Mouse (Mus musculus) midbrain, embryonic 14.5 days (tissue): ENCODE results near the gene Ripply3. TPM values are rescaled to one million over a fixed set of nuclear protein-coding genes. Genes with fewer than 3 reads are reported as not detected.

Source experiments
- ATAC-seq: fragments of 200-750 bp; cut with Nextera tagmentation; 2 replicates; pipeline ENCODE4 v1.8.0; 2017; ENCODE audit warnings: moderate number of reproducible peaks, moderate library complexity; ENCODE audit not compliant: low FRiP score, low TSS enrichment
- DNase-seq: peaks from one replicate; pipeline ENCODE4 v3.0.0-alpha.2; 2015
- H3K27ac ChIP-seq: fragments of 300-500 bp; sonication (generic); replicated peaks from 2 replicates; pipeline ENCODE4 v1.5.1; 2014; ENCODE audit warnings: mild to moderate bottlenecking, low read depth, low read length, moderate library complexity
- H3K27me3 ChIP-seq: fragments of 300-500 bp; sonication (generic); 2 replicates; pipeline ENCODE4 v1.6.1; 2014; ENCODE audit warnings: low read length, control low read depth, mixed read lengths; ENCODE audit not compliant: control insufficient read depth, insufficient read depth
- H3K36me3 ChIP-seq: fragments of 300-500 bp; sonication (generic); 2 replicates; pipeline ENCODE4 v1.6.1; 2014; ENCODE audit warnings: low read length, control low read depth; ENCODE audit not compliant: control insufficient read depth, insufficient read depth
- H3K4me1 ChIP-seq: fragments of 300-500 bp; sonication (generic); 2 replicates; pipeline ENCODE4 v1.6.1; 2014; ENCODE audit warnings: mild to moderate bottlenecking, antibody characterized with exemption, low read length, control low read depth; ENCODE audit not compliant: control insufficient read depth, insufficient read depth
- H3K4me2 ChIP-seq: fragments of 300-500 bp; sonication (generic); 2 replicates; pipeline ENCODE4 v1.6.1; 2014; ENCODE audit warnings: mild to moderate bottlenecking, low read length, moderate library complexity
- H3K4me3 ChIP-seq: fragments of 300-500 bp; sonication (generic); replicated peaks from 2 replicates; pipeline ENCODE4 v1.5.1; 2014; ENCODE audit warnings: low read depth, low read length
- H3K9ac ChIP-seq: fragments of 300-500 bp; sonication (generic); replicated peaks from 2 replicates; pipeline ENCODE4 v1.6.1; 2014; ENCODE audit warnings: mild to moderate bottlenecking, low read length, moderate library complexity
- H3K9me3 ChIP-seq: fragments of 300-500 bp; sonication (generic); 2 replicates; pipeline ENCODE4 v1.6.1; 2016; ENCODE audit warnings: low read length, control low read depth, mixed read lengths; ENCODE audit not compliant: control insufficient read depth
- WGBS: fragments of 180-500 bp; shearing (Covaris S2); extraction: QIAGEN DNeasy Blood & Tissue Kit; methylation state at CpG from one replicate; pipeline ENCODE4 v1.1.7; 2014; 5-methylcytosine and 5-hydroxymethylcytosine counted together
- polyA plus RNA-seq: library from polyadenylated mRNA; unstranded; fragments of >200 nt; fragmentation: Nextera tagmentation; extraction: Ambion mirVana; gene quantifications from 2 replicates; pipeline ENCODE4 v1.2.1, GENCODE M21; 2014

Gene Ripply3
- polyA plus RNA-seq, 1 experiment from 2014 or later, result 1.2 TPM

DNA sequence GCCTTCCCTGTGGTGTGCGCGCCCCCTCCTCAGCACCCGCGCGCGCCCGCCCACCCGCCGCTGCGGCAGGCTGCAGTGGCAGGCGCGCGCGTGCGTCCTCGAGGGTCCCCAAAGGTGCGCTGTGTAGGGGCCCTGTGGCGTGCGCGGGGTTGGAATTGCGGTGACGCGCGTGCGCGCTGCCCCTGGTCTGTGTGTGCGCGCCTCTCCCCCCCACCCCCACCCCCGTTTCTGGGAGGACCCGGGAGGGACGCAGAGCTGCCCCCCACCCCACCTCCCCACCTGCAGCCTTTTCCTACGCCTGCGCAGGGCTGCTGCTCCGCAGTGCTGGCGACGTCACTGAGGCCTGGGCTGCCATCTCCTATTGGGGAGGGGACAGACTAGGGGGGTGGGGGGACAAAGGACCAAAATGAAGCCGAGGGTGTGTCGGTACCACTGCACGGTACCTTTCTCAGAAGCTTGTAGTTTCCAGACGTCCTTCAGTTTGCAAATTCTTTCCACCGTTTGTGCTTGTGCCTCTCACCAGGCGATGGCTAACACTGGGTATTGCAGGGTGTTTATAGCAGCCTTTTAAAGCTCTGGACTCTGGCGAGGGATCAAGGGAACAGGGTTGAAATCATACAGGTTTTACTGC, 43.2 kb downstream of the Ripply3 start, which contains the start of gene Pigp:
Gene Pigp, minus strand, starts transcription at position 542 of the 631 bp plus-strand sequence.
- under 1% methylated on average over 41 of the region's 43 CpGs for WGBS
- peak within 1 kb of the TSS; percentile 73 for H3K4me2 ChIP-seq
- H3K27ac ChIP-seq, result peak within 1 kb of the TSS; percentile 99
- H3K27me3 ChIP-seq, result no peaks in the 10 kb centered on the region
- ATAC-seq (peak; percentile 85), DNase-seq (peak; percentile 95)
- H3K4me1 ChIP-seq, result peaks cover 37% of the 10 kb centered on the region
- H3K9me3 ChIP-seq, result no peaks in the 10 kb centered on the region
- peak within 1 kb of the TSS; percentile 99 for H3K9ac ChIP-seq
- H3K4me3 ChIP-seq, result peak within 1 kb of the TSS; percentile 96
- 0 out of 2 replicates have a peak, but pooled peaks cover 2% of the 10 kb centered on the region for H3K36me3 ChIP-seq

DNA sequence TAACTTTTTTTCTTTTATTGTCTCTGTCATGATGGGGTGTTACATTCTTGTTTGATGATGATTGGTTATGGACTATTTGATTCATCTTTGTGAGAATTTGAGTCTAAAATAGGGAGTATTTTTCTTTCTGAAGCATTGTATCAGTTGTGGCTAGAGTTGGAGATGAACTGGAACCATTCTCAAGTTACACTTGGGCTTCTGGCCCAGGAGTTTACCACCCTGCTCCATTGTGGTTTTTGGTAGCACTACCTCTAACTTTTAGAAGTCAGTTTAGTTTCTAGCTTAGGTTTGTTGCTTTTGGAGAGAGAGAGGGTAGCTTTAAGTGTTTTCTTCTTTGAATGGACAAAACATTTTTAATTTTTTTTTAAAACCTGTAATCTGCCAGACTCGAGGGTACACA, 51.2 kb downstream of the Ripply3 start:
- Histone ChIP-seq H3K36me3 (no peaks in the 10 kb centered on the region), H3K27ac (no peak overlapping the region), H3K4me3 (no peak overlapping the region), H3K27me3 (no peaks in the 10 kb centered on the region), H3K9ac (no peak overlapping the region), H3K9me3 (no peaks in the 10 kb centered on the region), H3K4me2 (no peak overlapping the region), H3K4me1 (peaks cover 16% of the 10 kb centered on the region)
- no peak for DNase-seq
- ATAC-seq, result no peak
- WGBS, result 95% methylated on average over 1 of the region's 1 CpGs

DNA sequence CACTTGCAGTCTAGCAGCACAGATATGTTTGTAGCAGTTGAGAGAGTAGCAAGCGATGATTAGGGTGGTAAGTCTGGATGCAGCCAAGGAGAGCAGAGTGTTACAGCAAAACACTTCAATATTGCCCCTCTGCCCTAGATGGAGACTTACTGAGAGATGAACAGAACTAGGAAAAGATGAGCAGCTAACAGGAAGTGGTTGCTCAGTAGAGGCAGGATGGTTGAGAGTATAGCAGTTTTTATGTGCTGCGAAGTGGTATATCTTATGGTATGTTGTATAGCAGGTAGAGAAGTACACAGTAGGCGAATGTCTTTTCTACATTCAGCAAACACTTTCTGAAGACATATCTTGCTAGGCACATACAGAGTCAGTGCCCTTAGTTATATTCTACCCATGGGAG, 55.1 kb downstream of the Ripply3 start:
- no peaks in the 10 kb centered on the region for H3K27me3 ChIP-seq
- 96% methylated on average over 3 of the region's 3 CpGs for WGBS
- no peak overlapping the region for H3K27ac ChIP-seq
- ATAC-seq (no peak), DNase-seq (no peak)
- H3K4me2 ChIP-seq, result no peak overlapping the region
- H3K9me3 ChIP-seq, result no peaks in the 10 kb centered on the region
- no peak overlapping the region for H3K4me3 ChIP-seq
- H3K9ac ChIP-seq, result no peak overlapping the region
- H3K4me1 ChIP-seq, result 0 out of 2 replicates have a peak, but pooled peaks cover 9% of the 10 kb centered on the region
- H3K36me3 ChIP-seq, result peaks cover 12% of the 10 kb centered on the region; the same call in 1 of the 2 replicates

Other genes with a start within 250 kb of the Ripply3 start
- gene Sim2, start 243.5 kb upstream of the Ripply3 start, polyA plus RNA-seq, result 0.05 TPM in 1 of 2 replicates, not detected in the other
- gene Hlcs, start 14.8 kb upstream of the Ripply3 start, polyA plus RNA-seq, result 6.6 and 7.2 TPM in 2 replicates
- 1,082 and 1,144 TPM in 2 replicates for gene Ttc3, start 42.2 kb downstream of the Ripply3 start, polyA plus RNA-seq
- gene Pigp, start 43.4 kb downstream of the Ripply3 start, polyA plus RNA-seq, result 103 and 163 TPM in 2 replicates
- gene Vps26c, start 198.4 kb downstream of the Ripply3 start, polyA plus RNA-seq, result 73.7 and 76.3 TPM in 2 replicates
- 16.8 and 20.8 TPM in 2 replicates for gene Dyrk1a, start 241.6 kb downstream of the Ripply3 start, polyA plus RNA-seq